Mouse (Mus musculus): ENCODE results near the gene Fkbp15.

DNA sequence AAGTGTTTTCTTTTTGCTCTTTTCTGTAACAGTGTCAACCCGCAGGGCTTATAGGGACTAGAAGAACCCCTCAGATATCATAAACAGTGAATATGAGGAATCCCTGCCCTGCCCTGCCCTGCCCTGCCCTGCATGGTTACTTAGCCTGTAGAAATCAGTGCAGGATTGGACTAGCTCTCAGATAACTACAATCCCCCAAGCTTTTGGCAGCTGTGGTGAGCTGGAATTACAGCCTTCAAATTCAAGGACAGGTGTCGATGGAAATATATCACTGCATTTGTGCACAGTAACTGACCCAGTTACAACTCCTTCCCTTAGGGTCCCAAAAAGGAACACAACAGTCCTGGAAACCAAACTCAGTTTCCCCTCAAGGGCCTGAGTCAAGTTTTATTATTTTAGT is 60.3 kb downstream of the Fkbp15 start:
- TF ChIP-seq CTCF (IDR thresholded peaks at IDR 0.05; ENCODE audit: low read depth) = no peak
- no peak for TF ChIP-seq EP300 (optimal IDR thresholded peaks at IDR 0.05)
